Mouse (Mus musculus): ENCODE measurements around the gene Krt2.

- TF ChIP-seq CTCF (IDR thresholded peaks at IDR 0.05; ENCODE audit: borderline replicate concordance, insufficient read depth, low read length): no peak
- TF ChIP-seq POLR2A (IDR thresholded peaks at IDR 0.05; ENCODE audit: low read depth, low read length): no peak
These were observed 16.9 kb upstream of the Krt2 start for GRCm38 (mm10) chr15:101834784-101835328.

Measured in embryonic fibroblast, embryonic 13.5 days (primary cell).